Mouse (Mus musculus) heart, adult 2 months (tissue): ENCODE measurements around the gene Serpina11.

Experiments
- EP300 ChIP-seq: fragments of 200-500 bp; IDR thresholded peaks from 2 replicates; pipeline ENCODE4 v1.6.1; 2011; ENCODE audit warnings: low read depth, low read length, control low read depth; ENCODE audit not compliant: insufficient read depth
- POLR2A ChIP-seq: fragments of 200-500 bp; IDR thresholded peaks from 2 replicates; pipeline ENCODE4 v1.6.1; 2011; ENCODE audit warnings: mild to moderate bottlenecking, low read depth, low read length, control low read depth; ENCODE audit not compliant: insufficient read depth

DNA sequence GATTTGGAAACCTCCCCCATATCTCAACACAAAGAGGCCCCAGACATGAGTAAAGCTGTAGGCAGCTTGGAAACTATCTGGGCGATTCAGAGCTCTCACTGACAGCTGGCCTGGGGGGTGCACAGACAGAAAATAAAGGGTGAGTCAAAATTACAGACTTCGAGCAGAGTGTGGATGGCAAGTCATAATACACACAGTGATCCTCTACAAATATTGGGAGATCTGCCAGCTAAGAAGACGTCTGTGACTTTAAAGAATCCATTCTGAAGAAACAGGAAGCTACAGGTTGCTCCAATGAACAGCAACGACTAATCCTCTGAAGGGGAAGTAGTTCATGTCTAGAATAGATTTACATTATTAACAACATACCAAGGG is 13.5 kb upstream of the Serpina11 start:
- TF ChIP-seq POLR2A (no peak), EP300 (no peak)
